Mouse (Mus musculus) gastrocnemius, adult 18-20 months (tissue): ENCODE measurements around the gene Plekha3. TPM values are rescaled to one million over a fixed set of nuclear protein-coding genes. Genes with fewer than 3 reads are reported as not detected.

Experiments
- DNase-seq: peaks from one replicate; pipeline ENCODE4 v3.0.0; 2021; ENCODE audit warnings: low spot score
- total RNA-seq, 2 experiments: library from RNA; stranded (reverse); gene quantifications; 2 replicates each; pipeline ENCODE4 v1.2.3; 2021

Gene Plekha3
- total RNA-seq, 2 experiments from 2014 or later: 10.7 TPM

- no peak for DNase-seq
Observed at GRCm38 (mm10) chr2:76675949-76676348, 868 bp downstream of the Plekha3 start.

GRCm38 (mm10) chr2:76676401-76677226 is 1.5 kb downstream of the Plekha3 start:
- no peak for DNase-seq

- no peak for DNase-seq
Observed at GRCm38 (mm10) chr2:76682301-76682700, 7.2 kb downstream of the Plekha3 start.

- DNase-seq: no peak
Observed at GRCm38 (mm10) chr2:76686986-76687385, 11.9 kb downstream of the Plekha3 start.

- DNase-seq: no peak
Observed at GRCm38 (mm10) chr2:76687608-76688007, 12.5 kb downstream of the Plekha3 start.

- DNase-seq: no peak
Observed at GRCm38 (mm10) chr2:76688162-76688561, 13.1 kb downstream of the Plekha3 start.

GRCm38 (mm10) chr2:76690436-76691204 is 15.5 kb downstream of the Plekha3 start:
- peak; percentile 62 for DNase-seq

- no peak for DNase-seq
Observed at GRCm38 (mm10) chr2:76693765-76694164, 18.7 kb downstream of the Plekha3 start.

GRCm38 (mm10) chr2:76695290-76695689 is 20.2 kb downstream of the Plekha3 start:
- DNase-seq: no peak

- no peak for DNase-seq
Observed at GRCm38 (mm10) chr2:76702188-76702587, 27.1 kb downstream of the Plekha3 start.

- DNase-seq: no peak
Observed at GRCm38 (mm10) chr2:76702751-76703150, 27.7 kb downstream of the Plekha3 start.

- no peak for DNase-seq
Observed at GRCm38 (mm10) chr2:76705655-76706054, 30.6 kb downstream of the Plekha3 start.

- DNase-seq: no peak
Observed at GRCm38 (mm10) chr2:76708512-76708911, 33.4 kb downstream of the Plekha3 start.

GRCm38 (mm10) chr2:76714984-76715383 is 39.9 kb downstream of the Plekha3 start:
- DNase-seq: no peak

- no peak for DNase-seq
Observed at GRCm38 (mm10) chr2:76719650-76720049, 44.6 kb downstream of the Plekha3 start.

Other genes with a start within 250 kb of the Plekha3 start
- gene Prkra, start 27.3 kb upstream of the Plekha3 start, total RNA-seq: 1 to 10 TPM; 3.0 TPM
- not detected for gene Pjvk, start 26.8 kb upstream of the Plekha3 start, total RNA-seq
- gene Fkbp7, start 2.2 kb upstream of the Plekha3 start, total RNA-seq: 1 to 10 TPM; 4.7 to 6.7 TPM